In the genomic region with DNA sequence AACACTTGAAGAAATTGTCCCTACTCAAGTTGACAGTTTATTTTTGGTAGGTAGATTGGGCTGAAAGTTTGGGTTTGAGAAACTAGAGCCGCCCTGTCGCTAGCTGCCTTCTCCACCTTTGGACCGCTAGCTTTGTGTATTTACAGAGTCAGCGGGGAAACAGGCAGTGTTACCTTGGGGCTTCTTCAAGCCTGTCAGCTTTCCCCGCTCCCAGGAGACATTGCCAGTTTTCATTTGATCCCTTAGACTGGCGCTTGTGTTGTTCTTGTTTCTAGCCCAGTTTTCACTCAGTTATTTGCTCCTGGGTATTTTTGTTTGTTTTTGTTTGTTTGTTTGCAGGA, we compare ENCODE assay signal across 8 mouse cellular contexts. TPM values are rescaled to one million over a fixed set of nuclear protein-coding genes. Genes with fewer than 3 reads are reported as not detected.
DNase-seq lines count a peak whose midpoint lies in the region; ATAC-seq and TF ChIP-seq lines count a peak whose summit lies in the region.

No protein-coding gene starts in this region.

- no peak for ATAC-seq in heart, embryonic 12.5 days (ENCODE audit: insufficient number of reproducible peaks, low FRiP score)
- no peak for ATAC-seq in forebrain, embryonic 13.5 days
- ATAC-seq in kidney, postnatal 0 days (replicated peaks; ENCODE audit: low FRiP score, low read depth), result no peak
- no peak for ATAC-seq in midbrain, embryonic 15.5 days (replicated peaks)

- H3K4me3 ChIP-seq in heart, embryonic 12.5 days, result 0 out of 2 replicates have a peak overlapping the region, but pooled peaks have one; percentile 89
- peak overlapping the region; percentile 89; the same call in 1 of the 2 replicates for H3K4me3 ChIP-seq in forebrain, embryonic 13.5 days
- no peak overlapping the region for H3K4me3 ChIP-seq in kidney, postnatal 0 days (replicated peaks; ENCODE audit: low read depth, low read length)
- peak overlapping the region; percentile 59 for H3K4me3 ChIP-seq in midbrain, embryonic 15.5 days

- 0 out of 2 replicates have a peak, but pooled peaks cover 4% of the 10 kb centered on the region for H3K27me3 ChIP-seq in heart, embryonic 12.5 days (replicated peaks)
- peaks cover 16% of the 10 kb centered on the region; the same call in 1 of the 2 replicates for H3K27me3 ChIP-seq in forebrain, embryonic 13.5 days
- no peaks in the 10 kb centered on the region for H3K27me3 ChIP-seq in kidney, postnatal 0 days (ENCODE audit: insufficient read depth, low read length)
- peaks cover 6% of the 10 kb centered on the region; the same call in 1 of the 2 replicates for H3K27me3 ChIP-seq in midbrain, embryonic 15.5 days (replicated peaks)

- no peak for TF ChIP-seq CTCF in kidney, postnatal 0 days (IDR thresholded peaks at IDR 0.05; ENCODE audit: low read depth)

- intact Hi-C loops in gastrocnemius, postnatal 36 days (cut with DNase I), result no loop called here

- H3K9me3 ChIP-seq in heart, embryonic 12.5 days (replicated peaks), result no peaks in the 10 kb centered on the region
- no peaks in the 10 kb centered on the region for H3K9me3 ChIP-seq in forebrain, embryonic 13.5 days (replicated peaks)
- H3K9me3 ChIP-seq in kidney, postnatal 0 days (replicated peaks; ENCODE audit: low read length), result no peaks in the 10 kb centered on the region
- no peaks in the 10 kb centered on the region for H3K9me3 ChIP-seq in midbrain, embryonic 15.5 days

- H3K27ac ChIP-seq in heart, embryonic 12.5 days (ENCODE audit: poor library complexity, severe bottlenecking), result no peak overlapping the region
- H3K27ac ChIP-seq in forebrain, embryonic 13.5 days, result no peak overlapping the region
- no peak overlapping the region for H3K27ac ChIP-seq in kidney, postnatal 0 days
- no peak overlapping the region for H3K27ac ChIP-seq in midbrain, embryonic 15.5 days

- H3K4me2 ChIP-seq in heart, embryonic 12.5 days, result peak overlapping the region; percentile 97
- H3K4me2 ChIP-seq in forebrain, embryonic 13.5 days, result peak overlapping the region; percentile 91
- peak overlapping the region; percentile 78 for H3K4me2 ChIP-seq in kidney, postnatal 0 days (ENCODE audit: low read length)
- peak overlapping the region; percentile 88 for H3K4me2 ChIP-seq in midbrain, embryonic 15.5 days

- DNase-seq in heart, adult 8-10 months (ENCODE audit: low spot score), result no peak
- DNase-seq in kidney, postnatal 0 days (ENCODE audit: low spot score), result no peak
- DNase-seq in gastrocnemius, postnatal 36 days, result no peak
- DNase-seq in lung, postnatal 25 days (ENCODE audit: low spot score), result no peak
- no peak for DNase-seq in spleen, postnatal 36 days (ENCODE audit: low spot score in 2 of 2)

- H3K36me3 ChIP-seq in heart, embryonic 12.5 days, result peaks cover 20% of the 10 kb centered on the region
- H3K36me3 ChIP-seq in forebrain, embryonic 13.5 days (ENCODE audit: poor library complexity, severe bottlenecking), result peaks cover 14% of the 10 kb centered on the region
- peaks cover 10% of the 10 kb centered on the region; the same call in 1 of the 2 replicates for H3K36me3 ChIP-seq in kidney, postnatal 0 days (ENCODE audit: insufficient read depth, low read length)
- H3K36me3 ChIP-seq in midbrain, embryonic 15.5 days (replicated peaks), result peaks cover 15% of the 10 kb centered on the region

- WGBS in heart, embryonic 12.5 days, result 75% methylated on average over 6 of the region's 6 CpGs
- 84% methylated on average over 6 of the region's 6 CpGs for WGBS in forebrain, embryonic 13.5 days
- WGBS in kidney, postnatal 0 days, result 72% methylated on average over 6 of the region's 6 CpGs
- 83% methylated on average over 6 of the region's 6 CpGs for WGBS in midbrain, embryonic 15.5 days

- no peak overlapping the region for H3K9ac ChIP-seq in heart, embryonic 12.5 days
- no peak overlapping the region for H3K9ac ChIP-seq in forebrain, embryonic 13.5 days
- peak overlapping the region; percentile 64; the same call in 1 of the 2 replicates for H3K9ac ChIP-seq in kidney, postnatal 0 days (ENCODE audit: low read depth, low read length)
- H3K9ac ChIP-seq in midbrain, embryonic 15.5 days, result no peak overlapping the region

- peaks cover 6% of the 10 kb centered on the region; the same call in 1 of the 2 replicates for H3K4me1 ChIP-seq in heart, embryonic 12.5 days (replicated peaks)
- H3K4me1 ChIP-seq in forebrain, embryonic 13.5 days, result peaks cover 11% of the 10 kb centered on the region
- no peaks in the 10 kb centered on the region for H3K4me1 ChIP-seq in kidney, postnatal 0 days (replicated peaks; ENCODE audit: insufficient read depth, low read length)
- H3K4me1 ChIP-seq in midbrain, embryonic 15.5 days, result peaks cover 16% of the 10 kb centered on the region

RNA-seq across cellular contexts. Expression of a gene that starts 1.3 kb away (rescaled TPM):
- polyA plus RNA-seq in heart, embryonic 12.5 days (2016; fragmentation: Nextera tagmentation; extraction: Ambion mirVana), result 45.7 and 47.3 TPM in 2 replicates
- 10 to 100 TPM; 21.8 to 30.5 (median 26.6) TPM for total RNA-seq in heart, adult 8-10 months (2022)
- polyA plus RNA-seq in forebrain, embryonic 13.5 days (2015; fragmentation: Nextera tagmentation; extraction: Ambion mirVana), result 36.2 and 37.0 TPM in 2 replicates
- polyA plus RNA-seq in kidney, postnatal 0 days (2015; fragmentation: Nextera tagmentation; extraction: Ambion mirVana), result 103 and 111 TPM in 2 replicates
- 30.1 and 30.9 TPM in 2 replicates for polyA plus RNA-seq in midbrain, embryonic 15.5 days (2015; fragmentation: Nextera tagmentation; extraction: Ambion mirVana)
- total RNA-seq in gastrocnemius, postnatal 36 days (2021), result 10 to 100 TPM; 19.9 to 20.3 TPM
